Mouse (Mus musculus) adrenal gland, postnatal 36 days (tissue): ENCODE measurements around the gene Spdye4a. TPM values are rescaled to one million over a fixed set of nuclear protein-coding genes. Genes with fewer than 3 reads are reported as not detected.
"Not testable (repeated sequence)": the region's sequence is repeated elsewhere in the genome, so short reads cannot be mapped to it uniquely, and the experiment has no call there.

Experiments used
- DNase-seq, 2 experiments: peaks; one replicate each; pipeline ENCODE4 v3.0.0; 2021; ENCODE audit warnings: mixed read lengths in 1 of 2
- total RNA-seq, 2 experiments: library from RNA; stranded (reverse); gene quantifications; 2 replicates each; pipeline ENCODE4 v1.2.3; 2021

Spdye4a gene
- total RNA-seq, 2 experiments from 2014 or later: not detected

DNA sequence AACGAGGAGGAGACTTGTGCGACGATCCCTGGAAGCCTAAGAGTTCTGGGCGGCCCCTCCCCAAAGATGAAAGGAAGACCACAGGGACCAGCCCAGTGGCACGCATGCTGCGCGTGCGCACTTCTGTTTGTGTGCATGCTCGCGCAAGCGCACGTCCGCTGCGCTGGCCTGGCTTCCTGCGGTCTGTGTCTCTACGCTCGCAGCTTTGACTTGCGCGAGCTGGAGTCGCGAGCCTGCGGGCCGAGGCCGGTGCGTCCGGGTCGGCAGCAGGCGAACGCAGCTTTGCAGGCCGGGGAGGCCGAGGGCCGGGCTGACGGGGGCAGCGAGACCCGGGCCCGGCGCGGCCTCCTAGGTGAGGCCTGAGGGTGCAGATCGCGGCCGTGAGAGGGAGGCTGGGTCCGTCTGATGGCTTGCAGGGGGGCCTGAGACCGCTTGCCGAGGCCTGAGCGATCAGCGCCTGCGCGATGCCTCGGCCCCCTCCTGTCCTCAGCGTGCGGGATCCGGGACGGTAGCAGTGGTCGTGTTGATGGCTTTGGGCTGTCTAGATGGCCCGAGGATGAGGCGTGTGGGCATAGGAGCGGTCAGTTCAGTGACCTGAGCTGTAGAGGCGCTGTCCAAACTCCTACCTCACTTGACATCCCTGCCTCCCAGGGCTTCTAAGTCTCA lies 8.5 kb upstream of the Spdye4a start, which contains the start of gene Zfp12:
Gene Zfp12, plus strand, starts transcription at position 136 of the 666 bp plus-strand sequence.
- DNase-seq: peak; percentile 94 to 95

DNA sequence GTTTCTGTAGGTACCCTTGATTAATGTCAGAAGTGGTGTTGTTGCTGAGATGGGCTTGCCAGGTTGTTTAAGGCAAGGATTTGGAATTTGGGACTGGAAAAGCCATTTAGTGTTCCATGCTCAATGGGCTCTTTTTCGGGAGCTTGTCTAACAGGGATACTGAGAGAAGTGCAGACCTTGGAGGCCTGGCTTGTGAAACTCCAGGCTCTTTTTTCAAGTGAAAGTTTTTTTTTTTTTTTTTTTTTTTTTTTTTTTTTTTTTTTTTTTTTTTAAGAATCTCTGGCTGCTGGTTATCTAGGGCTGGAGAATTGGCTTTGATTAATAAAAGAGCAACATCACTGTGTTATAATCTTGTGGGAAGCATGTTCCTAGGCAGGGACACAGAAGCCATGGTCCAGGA lies 4.4 kb downstream of the Spdye4a start:
- DNase-seq: no peak

DNA sequence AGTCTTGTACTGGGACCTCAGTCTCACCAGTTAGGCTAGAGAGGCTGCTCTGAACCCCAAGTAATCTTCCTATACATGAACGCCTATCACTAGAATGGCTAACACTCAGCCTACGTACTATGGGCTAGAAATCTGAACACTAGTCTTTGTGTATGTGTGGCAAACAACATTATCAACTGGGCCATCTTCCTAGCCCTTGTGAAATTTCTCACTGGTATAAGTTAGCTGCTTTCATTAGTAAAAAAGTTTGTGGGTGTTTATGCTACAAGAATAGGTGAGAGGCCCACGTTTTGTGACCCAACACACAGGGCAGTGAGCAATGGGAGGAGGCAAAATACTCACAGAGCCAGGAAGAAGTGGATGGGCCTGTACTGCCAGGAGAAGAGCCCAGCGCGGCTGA lies 5.7 kb downstream of the Spdye4a start:
- DNase-seq: no peak

DNA sequence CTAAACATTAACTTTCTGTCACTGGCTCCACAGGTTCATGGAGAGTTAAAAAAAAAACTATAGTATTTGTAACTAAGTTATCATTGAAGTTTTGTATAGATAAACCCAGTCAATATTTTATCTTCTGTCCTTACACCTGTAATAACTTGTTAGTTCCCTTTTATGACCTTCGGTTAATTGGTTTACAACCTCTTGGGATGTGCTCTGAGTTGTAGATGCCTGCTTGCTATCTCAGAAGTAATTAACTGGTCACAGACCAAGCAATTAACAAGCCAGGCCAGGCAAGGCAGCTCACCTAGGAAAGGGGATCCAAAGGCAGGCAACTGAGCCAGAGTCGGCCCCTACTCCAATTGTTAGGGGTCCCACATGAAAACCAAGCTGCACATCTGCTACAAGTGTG lies 12.9 kb downstream of the Spdye4a start:
- DNase-seq: no peak

- no peak for DNase-seq
Measured at GRCm38 (mm10) chr5:143205015-143205414, 21.7 kb downstream of the Spdye4a start.

- peak; percentile 45 to 56 for DNase-seq
Measured at GRCm38 (mm10) chr5:143196506-143196905, 30.2 kb downstream of the Spdye4a start.

DNA sequence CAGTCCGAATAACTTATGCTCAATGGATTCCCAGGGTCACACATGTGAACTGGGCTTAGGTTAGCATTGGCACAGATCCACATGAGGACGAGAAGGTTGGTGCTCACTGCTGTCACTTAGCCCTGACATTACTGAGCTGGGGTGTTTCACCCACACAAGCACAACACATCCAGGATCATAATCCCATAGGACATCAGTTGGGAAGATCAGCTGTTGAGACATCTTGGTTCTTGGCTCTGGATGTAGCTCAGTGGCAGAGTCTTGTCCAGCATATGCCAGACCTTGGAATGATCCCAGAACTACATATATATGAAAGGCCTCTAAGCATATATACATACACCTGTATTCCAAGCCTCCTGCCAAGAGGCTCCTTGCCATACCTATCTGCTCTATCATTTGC lies 31.5 kb downstream of the Spdye4a start:
- DNase-seq: no peak

DNA sequence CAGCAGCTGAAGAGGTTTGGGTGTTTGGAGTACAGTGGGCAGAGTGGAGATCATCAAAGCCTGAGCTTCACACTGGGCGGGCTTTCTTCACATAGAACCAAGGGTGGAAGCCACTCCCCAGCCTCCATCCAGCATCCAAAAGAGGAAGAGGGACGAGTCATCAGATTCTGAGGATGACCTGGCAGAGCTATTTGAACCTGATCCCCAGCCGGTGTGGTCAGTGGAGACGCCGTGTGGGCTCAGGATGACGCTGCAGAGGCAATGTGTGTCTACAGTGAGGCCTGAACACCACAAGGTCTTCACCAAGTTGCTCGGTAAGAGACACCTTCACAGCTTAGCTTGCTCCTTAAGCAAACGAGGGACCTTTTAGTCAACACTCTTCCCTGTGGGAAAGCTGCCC lies 31.9 kb downstream of the Spdye4a start:
- not testable (repeated sequence) for DNase-seq

GRCm38 (mm10) chr5:143192806-143193205 lies 33.9 kb downstream of the Spdye4a start:
- DNase-seq: no peak

DNA sequence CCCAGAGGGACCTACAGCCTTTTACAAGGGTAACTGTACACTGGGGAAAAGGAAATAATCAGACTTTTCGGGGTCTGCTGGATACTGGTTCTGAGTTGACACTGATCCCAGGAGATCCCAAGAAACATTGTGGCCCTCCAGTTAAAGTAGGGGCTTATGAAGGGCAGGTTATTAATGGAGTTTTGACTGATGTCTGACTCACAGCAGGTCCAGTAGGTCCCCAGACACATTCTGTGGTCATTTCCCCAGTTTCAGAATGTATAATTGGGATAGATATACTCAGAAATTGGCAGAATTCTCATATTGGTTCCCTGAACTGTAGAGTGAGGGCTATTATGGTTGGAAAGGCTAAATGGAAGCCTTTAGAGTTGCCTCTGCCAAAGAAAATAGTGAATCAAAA lies 38.7 kb downstream of the Spdye4a start:
- not testable (repeated sequence) for DNase-seq

DNA sequence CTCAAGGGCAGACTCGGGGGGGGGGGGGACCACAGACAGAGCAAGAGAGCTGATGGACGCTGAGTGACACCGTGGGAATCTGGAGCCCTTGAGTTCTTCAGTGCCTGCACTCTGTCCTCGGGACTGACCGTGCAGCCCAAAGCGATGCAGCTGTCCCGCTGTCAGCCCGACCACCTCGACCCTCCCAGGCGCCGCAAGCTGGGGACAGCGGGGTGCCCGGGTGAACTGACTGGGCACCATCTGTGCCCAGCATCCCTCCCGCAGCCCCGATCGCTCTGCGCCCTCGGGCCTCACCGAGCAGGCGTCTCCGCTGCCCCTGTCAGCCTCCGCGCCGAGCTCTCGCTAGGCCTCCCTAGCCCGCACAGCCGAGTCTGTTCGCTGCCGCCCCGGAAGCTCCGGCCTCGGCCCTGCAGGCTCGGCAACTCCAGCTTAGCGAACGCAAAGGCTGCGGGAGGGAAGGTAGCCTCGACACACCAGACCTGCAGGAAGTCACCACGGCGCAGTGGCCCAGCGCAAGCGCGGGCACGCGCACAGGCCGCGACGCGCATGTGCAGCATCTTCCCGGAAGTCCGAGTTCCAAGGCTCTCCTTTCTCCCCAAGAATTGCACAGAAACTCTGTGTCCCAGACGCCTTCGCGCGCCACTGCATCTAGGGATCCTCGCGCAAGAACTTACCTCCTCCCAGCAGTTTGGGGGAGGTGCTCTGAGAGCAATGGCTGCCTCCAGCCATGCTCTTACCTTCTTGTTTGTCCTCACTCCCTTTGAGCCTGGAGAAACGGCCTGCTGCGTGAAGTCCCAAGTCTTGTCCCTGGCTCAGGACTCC lies 46.2 kb downstream of the Spdye4a start, which contains the start of the genes Rbak and Spdye4b:
Gene Rbak, minus strand, starts transcription at position 521 of the 822 bp plus-strand sequence.
Gene Spdye4b, plus strand, starts transcription at position 763 of the 822 bp plus-strand sequence.
- peak; percentile 94 to 95 for DNase-seq

- DNase-seq: peak in 1 of 2 experiments; percentile 25
Measured at GRCm38 (mm10) chr5:143179179-143179578, 47.5 kb downstream of the Spdye4a start.

GRCm38 (mm10) chr5:143177541-143178200 lies 49.0 kb downstream of the Spdye4a start:
- peak; percentile 42 to 61 for DNase-seq

DNA sequence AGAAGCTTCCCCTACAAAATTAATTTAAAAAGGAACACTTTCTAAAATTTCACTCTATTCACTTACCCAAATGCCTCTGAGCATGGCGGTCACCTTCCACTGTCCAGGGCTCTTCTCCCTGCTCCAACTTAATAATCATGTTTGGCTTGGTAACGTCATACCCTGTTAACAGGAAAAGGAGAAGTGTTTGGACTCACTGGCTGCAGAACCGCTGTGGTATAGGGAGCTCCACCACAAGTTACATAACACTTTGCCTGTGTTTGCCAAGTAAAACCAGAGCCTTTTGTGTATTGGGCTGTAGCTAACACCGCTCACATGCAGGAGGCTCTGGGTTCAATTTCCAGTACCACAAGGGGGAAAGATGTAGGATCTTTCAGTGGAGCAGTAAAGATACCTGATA lies 50.7 kb downstream of the Spdye4a start:
- no peak for DNase-seq

Other genes with a start within 250 kb of the Spdye4a start
- gene Rnf216, start 113.9 kb downstream of the Spdye4a start, total RNA-seq: 10 to 100 TPM; 38.4 to 48.7 TPM
- under 1 TPM in 1 of 2 experiments, not detected in 1; 0.07 TPM for gene Olfr718-ps1, start 79.3 kb downstream of the Spdye4a start, total RNA-seq
- 10 to 100 TPM; 11.3 to 11.7 TPM for gene Rbak, start 46.1 kb downstream of the Spdye4a start, total RNA-seq
- gene Spdye4b, start 45.9 kb downstream of the Spdye4a start, total RNA-seq: not detected
- gene Zfp12, start 8.3 kb upstream of the Spdye4a start, total RNA-seq: 10 to 100 TPM; 22.2 to 22.9 TPM
- 1 to 10 TPM; 5.2 to 9.7 TPM for gene Zfp316, start 43.1 kb upstream of the Spdye4a start, total RNA-seq
- gene Zfp853, start 66.7 kb upstream of the Spdye4a start, total RNA-seq: under 1 TPM; 0.36 to 0.40 TPM
- gene E130309D02Rik, start 88.5 kb upstream of the Spdye4a start, total RNA-seq: 10 to 100 TPM; 24.2 to 33.2 TPM
- gene Zdhhc4, start 102.4 kb upstream of the Spdye4a start, total RNA-seq: 10 to 100 TPM; 54.7 to 60.4 TPM
- gene Grid2ip, start 130.4 kb upstream of the Spdye4a start, total RNA-seq: under 1 TPM; 0.20 to 0.30 TPM
- gene Kdelr2, start 176.9 kb upstream of the Spdye4a start, total RNA-seq: 100 to 1,000 TPM; 114 to 116 TPM
- gene Daglb, start 237.7 kb upstream of the Spdye4a start, total RNA-seq: 10 to 100 TPM; 14.4 to 20.7 TPM